Comparison of ENCODE assay signal across 12 mouse cellular contexts in the genomic region with DNA sequence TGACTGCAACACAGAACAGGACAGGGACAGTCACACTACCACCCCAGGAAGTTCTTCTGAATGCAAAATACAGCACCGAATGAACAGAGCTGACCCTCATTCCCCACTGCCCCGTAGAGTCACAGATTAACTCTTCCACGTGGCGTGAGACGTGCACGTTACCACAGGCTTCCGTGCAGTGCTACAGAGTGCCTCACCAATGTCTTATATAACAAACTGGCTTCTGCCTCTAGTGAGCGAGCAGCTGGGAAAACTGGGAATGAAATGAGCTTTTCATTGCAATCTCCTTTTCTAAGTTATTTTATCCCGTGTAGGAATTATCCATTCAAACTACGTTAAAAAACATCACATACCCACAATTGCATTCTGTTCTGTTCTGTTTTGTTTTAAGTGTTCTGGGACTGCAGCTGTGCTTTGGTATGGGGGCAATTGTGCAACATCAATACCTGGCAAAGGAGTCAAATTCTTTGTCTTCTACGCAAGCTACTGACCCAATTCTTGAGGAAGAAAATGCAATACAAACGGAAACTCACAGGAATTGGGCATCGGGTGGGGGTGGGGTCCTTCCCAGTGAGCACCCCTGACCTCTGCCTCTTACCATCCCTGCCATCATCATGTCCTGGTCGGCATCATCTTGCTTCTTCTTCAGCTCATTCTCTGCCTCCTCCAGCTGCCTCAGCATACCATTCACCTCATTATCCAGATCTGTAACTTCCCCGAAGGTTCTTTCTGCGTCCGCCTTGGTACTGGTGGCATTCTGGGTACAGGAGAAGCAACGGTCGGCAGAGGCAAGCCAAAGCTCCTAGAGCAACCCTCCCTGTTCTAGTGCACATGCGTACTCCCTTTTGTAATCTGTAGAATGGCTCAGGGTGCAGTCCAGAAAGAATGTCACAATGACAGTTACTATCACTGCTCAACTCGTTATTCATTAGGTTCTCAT. TPM values are rescaled to one million over a fixed set of nuclear protein-coding genes. Genes with fewer than 3 reads are reported as not detected.
A peak's percentile ranks its signal among the peaks of the same experiment; 100 is the strongest.
DNase-seq lines count a peak whose midpoint lies in the region; ATAC-seq and TF ChIP-seq lines count a peak whose summit lies in the region.
"Had no signal": no experiment of that assay in that cellular context is flagged by ENCODE, and none has a peak within 500 bp of the region (broad histone marks: within the 10 kb centered on the region; RNA-seq: fewer than 3 reads in every experiment).

No protein-coding gene starts in this region.

- H3K4me2 ChIP-seq in lung, postnatal 0 days (replicated peaks; ENCODE audit: low read depth, low read length): no peak overlapping the region
- H3K4me2 ChIP-seq: neural tube, embryonic 12.5 days had no signal

- 72% methylated on average over 21 of the region's 21 CpGs for WGBS in lung, postnatal 0 days
- 68% methylated on average over 21 of the region's 21 CpGs for WGBS in lung, adult 2 months

- H3K9me3 ChIP-seq in lung, postnatal 0 days (ENCODE audit: low read length): no peaks in the 10 kb centered on the region
- H3K9me3 ChIP-seq: neural tube, embryonic 12.5 days had no signal

- H3K4me1 ChIP-seq in lung, postnatal 0 days (ENCODE audit: insufficient read depth, low read depth, low read length): no peaks in the 10 kb centered on the region
- peaks cover 10% of the 10 kb centered on the region for H3K4me1 ChIP-seq in lung, adult 2 months (ENCODE audit: control insufficient read depth, insufficient read depth, low read length)
- H3K4me1 ChIP-seq: neural tube, embryonic 12.5 days had no signal

- H3K27me3 ChIP-seq in lung, postnatal 0 days (replicated peaks; ENCODE audit: insufficient read depth, low read length): no peaks in the 10 kb centered on the region
- H3K27me3 ChIP-seq: neural tube, embryonic 12.5 days had no signal

- peaks cover 44% of the 10 kb centered on the region; the same call in 1 of the 2 replicates for H3K36me3 ChIP-seq in lung, postnatal 0 days (ENCODE audit: insufficient read depth, low read length)

- peak; percentile 85 for TF ChIP-seq EP300 in lung, postnatal 0 days (IDR thresholded peaks at IDR 0.05)

- peak; percentile 66 for ATAC-seq in lung, postnatal 0 days
- no peak for ATAC-seq in CD4-positive, CD25-positive, alpha-beta regulatory T cell, adult 4 months
- ATAC-seq: inflammation-experienced regulatory T-cells, adult 6 months had no signal

- H3K4me3 ChIP-seq in lung, postnatal 0 days (ENCODE audit: low read depth, low read length): no peak overlapping the region
- no peak overlapping the region for H3K4me3 ChIP-seq in lung, adult 2 months (replicated peaks; ENCODE audit: extremely low read depth, low read depth, low read length)
- H3K4me3 ChIP-seq: neural tube, embryonic 12.5 days had no signal

- DNase-seq in frontal cortex, adult 2 months (ENCODE audit: extremely low spot score in 1 of 2, low spot score in 1 of 2): peak; percentile 31 to 44
- no peak for DNase-seq in frontal cortex, postnatal 10 days (ENCODE audit: low spot score in 2 of 2)
- peak; percentile 74 for DNase-seq in lung, postnatal 0 days (ENCODE audit: low spot score)
- no peak for DNase-seq in lung, adult 2 months
- DNase-seq in layer of hippocampus, adult 8-10 months (ENCODE audit: low spot score in 2 of 2): peak; percentile 36 to 50
- peak; percentile 36 for DNase-seq in right cerebral cortex, postnatal 25 days
- no peak for DNase-seq in thymus, adult 18-20 months
- DNase-seq: gastrocnemius, postnatal 36 days had no signal

- TF ChIP-seq CTCF in lung, postnatal 0 days (IDR thresholded peaks at IDR 0.05): no peak
- no peak for TF ChIP-seq CTCF in lung, adult 2 months (IDR thresholded peaks at IDR 0.05; ENCODE audit: insufficient read depth, low read length)

- 0 out of 2 replicates have a peak overlapping the region, but pooled peaks have one; percentile 43 for H3K27ac ChIP-seq in lung, postnatal 0 days (ENCODE audit: low read length)
- H3K27ac ChIP-seq: macrophage; neural tube, embryonic 12.5 days had no signal

- no peak overlapping the region for H3K9ac ChIP-seq in lung, postnatal 0 days (replicated peaks; ENCODE audit: low read depth)
- H3K9ac ChIP-seq: neural tube, embryonic 12.5 days had no signal

- TF ChIP-seq POLR2A in lung, adult 2 months (IDR thresholded peaks at IDR 0.05; ENCODE audit: borderline replicate concordance, extremely low read depth, low read depth, low read length): no peak

RNA-seq across cellular contexts. Expression of a gene that starts 39.8 kb away (rescaled TPM):
- polyA plus RNA-seq in frontal cortex, adult 2 months (2012; rRNA removed): 3.2 and 4.9 TPM in 2 replicates
- 62.9 and 69.0 TPM in 2 replicates for polyA plus RNA-seq in lung, postnatal 0 days (2015; fragmentation: Nextera tagmentation; extraction: Ambion mirVana)
- 36.4 and 37.5 TPM in 2 replicates for polyA plus RNA-seq in lung, adult 2 months (2012; rRNA removed)
- total RNA-seq in layer of hippocampus, adult 8-10 months (2022): 1 to 10 TPM; 2.3 to 4.6 (median 2.7) TPM
- under 1 TPM; 0.35 to 0.50 TPM for polyA plus RNA-seq in CD4-positive, CD25-positive, alpha-beta regulatory T cell, adult 4 months (2017; shearing (Covaris generic))
- polyA plus RNA-seq: macrophage had no signal

Comparison
In these comparisons a context has a peak if more than half of its experiments do, and no peak if none do; other contexts are left out.
1. DNase-seq: peak in frontal cortex, adult 2 months (2 of 2), lung, postnatal 0 days (single experiment), layer of hippocampus, adult 8-10 months (2 of 2) and right cerebral cortex, postnatal 25 days (single experiment); none in frontal cortex, postnatal 10 days (0 of 2), lung, adult 2 months (single experiment) and thymus, adult 18-20 months (0 of 2).